Mouse (Mus musculus): ENCODE results near the gene Meis3.

DNA sequence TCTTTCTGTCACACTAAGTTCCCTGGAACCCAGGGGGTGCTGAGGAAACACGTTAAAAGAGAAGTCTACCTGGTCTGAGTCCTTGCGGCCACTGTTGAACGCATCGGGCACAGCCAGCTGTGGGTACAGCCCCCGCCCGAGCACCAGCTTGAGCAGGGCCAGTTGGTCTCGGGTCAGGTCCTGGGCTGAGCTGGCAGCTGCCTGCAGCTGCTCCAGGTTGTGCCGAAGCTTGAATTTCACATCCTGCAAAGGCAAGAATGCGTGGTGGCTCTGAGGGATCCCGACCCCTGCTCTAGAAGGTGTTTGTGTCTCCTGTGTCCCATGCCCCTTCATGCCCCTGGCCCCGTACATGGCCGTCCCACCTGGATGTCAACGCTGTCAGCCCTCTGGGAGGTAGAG is 28.6 kb downstream of the Meis3 start:
- TF ChIP-seq POLR2A (IDR thresholded peaks at IDR 0.05; ENCODE audit: extremely low read depth, insufficient read depth, low read length) (no peak), CTCF (IDR thresholded peaks at IDR 0.05; ENCODE audit: extremely low read depth, insufficient read depth, low read length) (no peak)
